Mouse (Mus musculus): ENCODE measurements around the gene Rasgrf2. TPM values are rescaled to one million over a fixed set of nuclear protein-coding genes. Genes with fewer than 3 reads are reported as not detected.

Gene Rasgrf2
- polyA plus RNA-seq, 1 experiment from 2014 or later = 0.05 TPM

DNA sequence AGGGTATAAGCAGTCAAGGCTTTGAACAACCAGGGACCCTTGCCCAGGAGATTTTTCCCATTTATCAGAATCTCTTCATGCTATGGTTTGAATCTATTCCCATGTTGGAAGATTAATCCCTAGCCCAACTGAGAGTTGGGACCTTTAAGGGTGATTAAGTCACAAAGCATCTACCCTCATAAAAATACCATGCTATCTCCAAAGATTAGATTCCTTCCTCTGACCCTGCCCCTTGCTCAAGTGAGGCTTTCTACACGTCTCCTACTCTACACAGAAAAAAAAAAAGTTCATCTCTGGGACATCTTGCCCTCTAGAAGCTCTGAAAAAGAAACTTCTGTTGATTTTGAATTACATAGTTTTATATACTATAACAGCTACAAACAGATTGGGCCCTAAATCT, 154.5 kb downstream of the Rasgrf2 start:
- Histone ChIP-seq H3K4me1 (ENCODE audit: insufficient read depth) (no peaks in the 10 kb centered on the region), H3K9ac (replicated peaks) (no peak overlapping the region), H3K27ac (ENCODE audit: low read depth) (no peak overlapping the region), H3K36me3 (replicated peaks; ENCODE audit: insufficient read depth, low read length) (no peaks in the 10 kb centered on the region), H3K4me2 (ENCODE audit: low read depth, low read length) (no peak overlapping the region), H3K9me3 (ENCODE audit: low read length) (no peaks in the 10 kb centered on the region), H3K4me3 (ENCODE audit: low read depth, low read length) (no peak overlapping the region), H3K27me3 (ENCODE audit: insufficient read depth, low read length) (no peaks in the 10 kb centered on the region)
- DNase-seq = no peak
- WGBS (ENCODE audit: insufficient replicate concordance) = 53% methylated on average over 1 of the region's 1 CpGs
- no peak for TF ChIP-seq EP300 (IDR thresholded peaks at IDR 0.05; ENCODE audit: low read depth)
- no peak for TF ChIP-seq CTCF (IDR thresholded peaks at IDR 0.05; ENCODE audit: low read depth)
- ATAC-seq = no peak

DNA sequence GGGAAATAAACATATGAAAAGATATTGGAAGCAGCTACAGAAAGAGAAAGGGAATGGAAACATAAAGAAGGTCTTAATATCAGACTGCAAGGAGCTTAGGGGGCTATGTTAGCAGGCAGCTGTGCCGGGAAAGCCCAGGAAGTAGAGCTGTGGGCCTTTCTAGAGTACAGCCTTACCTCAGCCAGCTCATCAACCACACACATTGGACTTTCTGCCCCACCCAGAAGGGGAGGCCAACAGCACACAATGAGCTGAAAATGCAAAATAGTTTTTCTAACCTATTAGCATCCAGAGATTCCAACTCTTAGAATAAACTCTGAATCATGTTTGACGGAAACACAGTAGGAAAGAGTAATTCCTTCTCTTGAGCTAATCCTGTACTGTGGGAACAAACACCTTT, 154.9 kb downstream of the Rasgrf2 start:
- no peak overlapping the region for H3K4me2 ChIP-seq (ENCODE audit: low read depth, low read length)
- H3K9ac ChIP-seq (replicated peaks) = no peak overlapping the region
- no peak for ATAC-seq
- H3K4me1 ChIP-seq (ENCODE audit: insufficient read depth) = no peaks in the 10 kb centered on the region
- WGBS (ENCODE audit: insufficient replicate concordance) = 82% methylated on average over 2 of the region's 2 CpGs
- H3K9me3 ChIP-seq (ENCODE audit: low read length) = no peaks in the 10 kb centered on the region
- no peaks in the 10 kb centered on the region for H3K36me3 ChIP-seq (replicated peaks; ENCODE audit: insufficient read depth, low read length)
- H3K27me3 ChIP-seq (ENCODE audit: insufficient read depth, low read length) = no peaks in the 10 kb centered on the region
- no peak overlapping the region for H3K4me3 ChIP-seq (ENCODE audit: low read depth, low read length)
- no peak for DNase-seq
- H3K27ac ChIP-seq (ENCODE audit: low read depth) = no peak overlapping the region
- TF ChIP-seq EP300 (IDR thresholded peaks at IDR 0.05; ENCODE audit: low read depth) (no peak), CTCF (IDR thresholded peaks at IDR 0.05; ENCODE audit: low read depth) (no peak)

GRCm38 (mm10) chr13:91974154-91974553, 157.3 kb downstream of the Rasgrf2 start:
- DNase-seq (no peak), ATAC-seq (no peak)
- 45% methylated on average over 1 of the region's 1 CpGs for WGBS (ENCODE audit: insufficient replicate concordance)
- Histone ChIP-seq H3K9me3 (ENCODE audit: low read length) (no peaks in the 10 kb centered on the region), H3K4me1 (ENCODE audit: insufficient read depth) (no peaks in the 10 kb centered on the region), H3K27me3 (ENCODE audit: insufficient read depth, low read length) (no peaks in the 10 kb centered on the region), H3K4me3 (ENCODE audit: low read depth, low read length) (no peak overlapping the region), H3K36me3 (replicated peaks; ENCODE audit: insufficient read depth, low read length) (no peaks in the 10 kb centered on the region), H3K27ac (ENCODE audit: low read depth) (no peak overlapping the region), H3K9ac (replicated peaks) (no peak overlapping the region), H3K4me2 (ENCODE audit: low read depth, low read length) (no peak overlapping the region)
- TF ChIP-seq CTCF (IDR thresholded peaks at IDR 0.05; ENCODE audit: low read depth) (no peak), EP300 (IDR thresholded peaks at IDR 0.05; ENCODE audit: low read depth) (no peak)

DNA sequence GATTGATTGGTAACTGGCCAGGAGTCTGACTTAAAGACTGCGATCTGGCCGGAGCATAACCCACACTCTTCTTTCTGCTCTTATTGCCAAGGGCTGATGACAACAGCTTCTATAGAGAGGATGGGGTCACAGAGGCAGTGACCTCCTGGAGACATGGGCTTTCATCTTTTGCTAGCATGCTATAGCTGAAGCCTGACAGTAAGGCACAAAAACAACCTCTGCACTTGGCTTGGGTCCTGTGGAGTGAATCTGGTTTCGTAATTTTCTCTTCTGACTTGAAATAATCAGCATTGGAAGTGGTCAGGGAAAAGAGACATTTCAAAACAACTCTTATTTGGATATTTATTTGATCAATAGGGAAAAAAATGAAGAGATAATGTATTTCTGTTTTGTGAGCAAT, 160.2 kb downstream of the Rasgrf2 start:
- Histone ChIP-seq H3K36me3 (replicated peaks; ENCODE audit: insufficient read depth, low read length) (no peaks in the 10 kb centered on the region), H3K27me3 (ENCODE audit: insufficient read depth, low read length) (no peaks in the 10 kb centered on the region), H3K27ac (ENCODE audit: low read depth) (no peak overlapping the region), H3K4me3 (ENCODE audit: low read depth, low read length) (no peak overlapping the region), H3K4me1 (ENCODE audit: insufficient read depth) (no peaks in the 10 kb centered on the region), H3K9ac (replicated peaks) (no peak overlapping the region), H3K9me3 (ENCODE audit: low read length) (no peaks in the 10 kb centered on the region), H3K4me2 (ENCODE audit: low read depth, low read length) (no peak overlapping the region)
- TF ChIP-seq CTCF (IDR thresholded peaks at IDR 0.05; ENCODE audit: low read depth) = no peak
- TF ChIP-seq EP300 (IDR thresholded peaks at IDR 0.05; ENCODE audit: low read depth) = no peak
- no peak for DNase-seq
- ATAC-seq = no peak
- 84% methylated on average over 3 of the region's 3 CpGs for WGBS (ENCODE audit: insufficient replicate concordance)

DNA sequence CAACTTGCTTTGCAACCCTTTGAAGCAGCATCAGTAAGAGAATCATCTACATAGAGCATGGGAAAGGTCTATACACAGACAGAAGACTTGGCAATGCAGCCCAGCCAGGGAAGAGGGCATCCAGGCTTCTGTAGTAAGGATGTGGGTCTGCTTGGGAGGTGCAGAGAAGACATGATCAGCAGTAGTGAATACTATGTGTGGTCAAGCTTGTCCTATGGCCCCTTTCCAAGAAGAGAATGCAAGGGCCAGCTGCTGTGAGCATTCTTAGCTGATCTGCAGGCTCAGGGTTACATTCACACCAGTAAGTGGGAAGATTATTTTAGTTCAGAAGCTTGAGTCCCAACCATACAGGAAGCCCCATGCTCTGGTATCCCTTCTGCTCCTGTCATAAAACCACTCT, 175.0 kb downstream of the Rasgrf2 start:
- Histone ChIP-seq H3K4me1 (ENCODE audit: insufficient read depth) (no peaks in the 10 kb centered on the region), H3K36me3 (replicated peaks; ENCODE audit: insufficient read depth, low read length) (no peaks in the 10 kb centered on the region), H3K4me2 (ENCODE audit: low read depth, low read length) (no peak overlapping the region), H3K4me3 (ENCODE audit: low read depth, low read length) (no peak overlapping the region), H3K9ac (replicated peaks) (no peak overlapping the region), H3K9me3 (ENCODE audit: low read length) (no peaks in the 10 kb centered on the region), H3K27me3 (ENCODE audit: insufficient read depth, low read length) (no peaks in the 10 kb centered on the region), H3K27ac (ENCODE audit: low read depth) (no peak overlapping the region)
- TF ChIP-seq EP300 (IDR thresholded peaks at IDR 0.05; ENCODE audit: low read depth) = no peak
- no peak for TF ChIP-seq CTCF (IDR thresholded peaks at IDR 0.05; ENCODE audit: low read depth)
- ATAC-seq = no peak
- no peak for DNase-seq

DNA sequence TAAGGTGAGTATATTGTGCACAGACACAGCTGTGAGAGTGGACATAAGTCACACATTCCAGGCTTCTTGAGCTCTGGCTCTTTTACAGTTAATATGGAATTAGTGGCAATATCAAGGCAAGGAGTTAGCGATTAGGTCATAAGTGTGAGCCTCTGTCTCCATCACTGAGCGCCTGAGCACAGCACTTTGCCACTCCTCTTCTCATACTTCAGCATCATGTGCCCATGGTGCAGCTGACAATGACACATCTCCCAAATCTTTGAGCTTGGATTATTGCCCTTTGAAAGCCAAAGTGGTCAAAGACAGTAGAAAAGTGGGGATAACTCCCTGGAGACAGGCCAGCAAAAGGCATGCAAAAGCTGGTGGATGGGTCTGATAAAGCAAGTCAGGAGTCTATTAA, 175.8 kb downstream of the Rasgrf2 start:
- WGBS (ENCODE audit: insufficient replicate concordance) = 81% methylated on average over 2 of the region's 2 CpGs
- H3K27me3 ChIP-seq (ENCODE audit: insufficient read depth, low read length) = no peaks in the 10 kb centered on the region
- no peak overlapping the region for H3K4me3 ChIP-seq (ENCODE audit: low read depth, low read length)
- no peak for TF ChIP-seq CTCF (IDR thresholded peaks at IDR 0.05; ENCODE audit: low read depth)
- TF ChIP-seq EP300 (IDR thresholded peaks at IDR 0.05; ENCODE audit: low read depth) = no peak
- no peaks in the 10 kb centered on the region for H3K9me3 ChIP-seq (ENCODE audit: low read length)
- no peaks in the 10 kb centered on the region for H3K4me1 ChIP-seq (ENCODE audit: insufficient read depth)
- ATAC-seq (no peak), DNase-seq (no peak)
- H3K27ac ChIP-seq (ENCODE audit: low read depth) = no peak overlapping the region
- no peak overlapping the region for H3K9ac ChIP-seq (replicated peaks)
- no peaks in the 10 kb centered on the region for H3K36me3 ChIP-seq (replicated peaks; ENCODE audit: insufficient read depth, low read length)
- H3K4me2 ChIP-seq (ENCODE audit: low read depth, low read length) = no peak overlapping the region

DNA sequence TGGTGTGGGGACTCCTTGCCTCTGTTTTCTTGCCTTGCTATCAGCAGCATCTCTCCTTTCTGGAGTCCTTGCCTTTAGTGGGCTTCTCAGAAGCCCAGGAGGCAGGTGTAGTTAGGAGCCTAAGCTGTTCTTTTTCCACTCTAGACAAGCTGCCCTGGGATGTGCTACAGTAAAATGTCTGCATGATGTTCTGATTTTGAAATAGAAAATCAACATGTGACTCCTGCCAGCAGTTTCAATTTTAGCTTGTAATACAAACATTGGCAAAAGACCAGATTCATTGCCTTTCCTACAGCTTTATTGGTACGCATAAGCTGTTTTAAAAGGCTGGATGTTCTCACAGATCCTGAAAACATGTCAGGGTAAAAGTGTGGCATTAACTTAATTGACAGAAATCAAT, 176.3 kb downstream of the Rasgrf2 start:
- Histone ChIP-seq H3K9ac (replicated peaks) (no peak overlapping the region), H3K27ac (ENCODE audit: low read depth) (no peak overlapping the region), H3K4me1 (ENCODE audit: insufficient read depth) (no peaks in the 10 kb centered on the region), H3K4me3 (ENCODE audit: low read depth, low read length) (no peak overlapping the region), H3K4me2 (ENCODE audit: low read depth, low read length) (no peak overlapping the region), H3K9me3 (ENCODE audit: low read length) (no peaks in the 10 kb centered on the region), H3K27me3 (ENCODE audit: insufficient read depth, low read length) (no peaks in the 10 kb centered on the region), H3K36me3 (replicated peaks; ENCODE audit: insufficient read depth, low read length) (no peaks in the 10 kb centered on the region)
- TF ChIP-seq CTCF (IDR thresholded peaks at IDR 0.05; ENCODE audit: low read depth) (no peak), EP300 (IDR thresholded peaks at IDR 0.05; ENCODE audit: low read depth) (no peak)
- DNase-seq (no peak), ATAC-seq (no peak)
- 63% methylated on average over 1 of the region's 1 CpGs for WGBS (ENCODE audit: insufficient replicate concordance)

All from liver, postnatal 0 days (tissue).